Mouse (Mus musculus) kidney, embryonic 14.5 days (tissue): Measurements from ENCODE around the gene Lypla2. TPM values are rescaled to one million over a fixed set of nuclear protein-coding genes. Genes with fewer than 3 reads are reported as not detected.

Experiments
- ATAC-seq: fragments of 200-750 bp; cut with Nextera tagmentation; 2 replicates; pipeline ENCODE4 v1.8.0; 2017; ENCODE audit warnings: moderate number of reproducible peaks, mild to moderate bottlenecking, moderate TSS enrichment, moderate library complexity; ENCODE audit not compliant: low FRiP score, low TSS enrichment
- H3K27ac ChIP-seq: fragments of 300-500 bp; sonication (generic); 2 replicates; pipeline ENCODE4 v1.5.1; 2014; ENCODE audit warnings: low read depth, mild to moderate bottlenecking, low read length, moderate library complexity, mixed read lengths
- H3K27me3 ChIP-seq: fragments of 300-500 bp; sonication (generic); 2 replicates; pipeline ENCODE4 v1.6.1; 2014; ENCODE audit warnings: mild to moderate bottlenecking, low read length; ENCODE audit not compliant: control insufficient read depth, insufficient read depth
- H3K36me3 ChIP-seq: fragments of 300-500 bp; sonication (generic); 2 replicates; pipeline ENCODE4 v1.6.1; 2014; ENCODE audit warnings: low read length, mixed read lengths; ENCODE audit not compliant: control insufficient read depth, insufficient read depth
- H3K4me1 ChIP-seq: fragments of 300-500 bp; sonication (generic); 2 replicates; pipeline ENCODE4 v1.6.1; 2014; ENCODE audit warnings: low read length, mixed read lengths; ENCODE audit not compliant: control insufficient read depth, insufficient read depth
- H3K4me2 ChIP-seq: fragments of 300-500 bp; sonication (generic); replicated peaks from 2 replicates; pipeline ENCODE4 v1.6.1; 2014; ENCODE audit warnings: low read depth, mild to moderate bottlenecking, low read length
- H3K4me3 ChIP-seq: fragments of 300-500 bp; sonication (generic); 2 replicates; pipeline ENCODE4 v1.5.1; 2014; ENCODE audit warnings: mild to moderate bottlenecking, low read length
- H3K9ac ChIP-seq: fragments of 300-500 bp; sonication (generic); 2 replicates; pipeline ENCODE4 v1.6.1; 2014; ENCODE audit warnings: low read depth, mild to moderate bottlenecking, low read length, moderate library complexity
- H3K9me3 ChIP-seq: fragments of 300-500 bp; sonication (generic); 2 replicates; pipeline ENCODE4 v1.6.1; 2016; ENCODE audit warnings: low read length; ENCODE audit not compliant: control insufficient read depth
- WGBS: fragments of 180-500 bp; shearing (Covaris S2); extraction: QIAGEN DNeasy Blood & Tissue Kit; methylation state at CpG from one replicate; pipeline ENCODE4 v1.1.7; 2014; 5-methylcytosine and 5-hydroxymethylcytosine counted together
- polyA plus RNA-seq: library from polyadenylated mRNA; unstranded; fragments of >200 nt; fragmentation: Nextera tagmentation; extraction: Ambion mirVana; gene quantifications from 2 replicates; pipeline ENCODE4 v1.2.1, GENCODE M21; 2014

The Lypla2 gene
- 133 and 140 TPM in 2 replicates for polyA plus RNA-seq

DNA sequence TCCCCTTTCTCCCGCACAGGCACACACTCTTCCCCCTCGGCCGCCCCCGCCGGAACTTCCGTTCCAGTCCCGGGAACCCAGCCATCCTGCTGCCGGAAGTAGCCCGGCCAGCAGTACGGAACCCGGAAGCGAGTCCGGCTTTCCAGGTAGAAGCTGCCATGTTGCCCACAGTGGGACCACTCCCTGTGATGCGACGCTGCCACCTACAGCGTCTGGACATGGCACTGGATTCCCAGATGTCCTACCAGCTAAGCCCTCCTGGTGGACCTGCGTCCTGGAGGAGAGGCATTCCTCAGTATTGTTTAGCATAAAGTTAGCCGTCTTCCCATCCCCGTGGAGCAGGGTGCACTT is at the start of gene Lypla2:
Gene Lypla2, minus strand, starts transcription at position 71 of the 351 bp plus-strand sequence.
- Histone ChIP-seq H3K27me3 (no peaks in the 10 kb centered on the region), H3K9me3 (no peaks in the 10 kb centered on the region), H3K4me1 (peaks cover 18% of the 10 kb centered on the region; the same call in 1 of the 2 replicates), H3K4me3 (peak within 1 kb of the TSS; percentile 88), H3K9ac (peak within 1 kb of the TSS; percentile 87), H3K27ac (peak within 1 kb of the TSS; percentile 52; the same call in 1 of the 2 replicates), H3K36me3 (peaks cover 58% of the 10 kb centered on the region), H3K4me2 (peak within 1 kb of the TSS; percentile 87)
- 1% methylated on average over 19 of the region's 19 CpGs for WGBS
- ATAC-seq: peak; percentile 74

DNA sequence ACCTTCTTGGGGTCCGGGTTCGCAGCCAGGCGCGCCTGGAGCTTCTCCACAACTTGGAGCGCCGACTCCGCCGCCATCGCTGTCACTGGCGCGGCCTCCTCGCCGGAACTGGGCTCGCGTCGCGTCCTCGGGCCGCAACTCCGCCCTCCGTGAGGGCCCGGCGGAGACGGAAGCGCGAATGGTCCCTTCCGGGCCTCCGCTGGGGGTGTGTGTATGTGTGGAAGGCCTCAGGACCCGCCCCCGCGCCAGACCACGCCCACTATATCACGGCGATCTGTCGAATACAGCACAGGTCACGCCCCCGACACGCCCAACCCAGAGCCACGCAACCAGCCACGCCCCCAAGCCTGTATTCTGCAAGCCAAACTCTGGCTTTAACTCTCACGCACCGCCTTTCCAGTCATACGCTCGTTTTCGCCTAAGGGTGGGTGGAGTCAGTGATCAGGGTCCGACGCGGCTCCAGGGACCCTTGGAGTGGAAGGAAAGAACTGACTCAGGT is 49.2 kb upstream of the Lypla2 start, which contains the start of gene Eloa:
Gene Eloa, minus strand, starts transcription at position 215 of the 499 bp plus-strand sequence.
- H3K9ac ChIP-seq: peak within 1 kb of the TSS; percentile 98
- H3K4me1 ChIP-seq: peaks cover 5% of the 10 kb centered on the region
- no peaks in the 10 kb centered on the region for H3K9me3 ChIP-seq
- H3K4me3 ChIP-seq: peak within 1 kb of the TSS; percentile 99
- H3K36me3 ChIP-seq: no peaks in the 10 kb centered on the region; the same call in 1 of the 2 replicates
- peak within 1 kb of the TSS; percentile 88 for H3K27ac ChIP-seq
- H3K27me3 ChIP-seq: no peaks in the 10 kb centered on the region
- WGBS: under 1% methylated on average over 41 of the region's 48 CpGs
- peak; percentile 99 for ATAC-seq
- H3K4me2 ChIP-seq: peak within 1 kb of the TSS; percentile 85

DNA sequence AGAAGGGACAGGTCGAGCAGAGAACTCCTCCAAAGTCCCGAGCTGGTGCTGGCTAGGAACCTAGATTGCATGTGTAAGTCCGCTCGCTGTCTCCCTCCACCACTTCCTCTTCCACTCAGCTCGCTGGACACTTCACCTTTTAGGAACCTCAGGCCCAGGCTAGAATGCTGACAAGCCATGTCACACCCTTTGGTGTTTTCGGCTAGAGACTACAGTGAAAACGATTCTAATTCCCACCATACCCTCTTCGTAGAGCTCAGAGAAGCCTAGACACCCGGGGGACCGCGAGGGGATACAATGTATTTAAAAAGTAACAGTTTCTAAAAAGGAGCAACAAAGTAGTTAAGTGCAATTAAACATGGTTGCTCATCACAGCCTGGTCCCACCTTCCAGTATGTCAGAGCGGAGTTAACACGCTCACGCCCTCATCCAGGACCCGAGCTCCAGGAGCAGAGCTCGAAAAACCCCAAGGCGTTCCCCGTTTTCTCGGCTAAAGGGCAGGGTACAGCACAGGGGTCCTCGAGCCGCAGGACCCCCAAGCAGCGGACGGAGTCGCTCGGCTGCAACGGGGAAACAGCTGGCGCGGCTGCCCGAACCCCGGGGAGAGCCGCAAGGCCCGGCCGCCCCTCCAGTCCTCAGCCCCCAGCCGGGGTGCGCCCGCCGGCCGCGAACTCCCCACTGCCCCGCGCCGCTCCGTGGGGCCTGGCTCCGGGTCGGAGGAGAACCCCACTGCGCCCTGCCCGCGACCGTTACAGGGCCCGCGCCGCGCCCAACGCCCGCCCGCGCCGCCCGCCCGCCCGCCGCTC is 48.5 kb upstream of the Lypla2 start:
- H3K4me3 ChIP-seq: peak overlapping the region; percentile 99
- H3K27ac ChIP-seq: peak overlapping the region; percentile 88
- H3K36me3 ChIP-seq: no peaks in the 10 kb centered on the region; the same call in 1 of the 2 replicates
- H3K4me2 ChIP-seq: peak overlapping the region; percentile 85
- H3K9me3 ChIP-seq: no peaks in the 10 kb centered on the region
- H3K9ac ChIP-seq: peak overlapping the region; percentile 98
- no peaks in the 10 kb centered on the region for H3K27me3 ChIP-seq
- WGBS: under 1% methylated on average over 56 of the region's 62 CpGs
- peaks cover 5% of the 10 kb centered on the region for H3K4me1 ChIP-seq
- peak; percentile 76 for ATAC-seq

GRCm38 (mm10) chr4:136016059-136016602 is 43.7 kb upstream of the Lypla2 start:
- no peak for ATAC-seq
- no peaks in the 10 kb centered on the region for H3K27me3 ChIP-seq
- H3K4me1 ChIP-seq: peaks cover 5% of the 10 kb centered on the region
- no peak overlapping the region for H3K4me3 ChIP-seq
- H3K36me3 ChIP-seq: peaks cover 25% of the 10 kb centered on the region
- H3K9me3 ChIP-seq: no peaks in the 10 kb centered on the region
- 72% methylated on average over 3 of the region's 3 CpGs for WGBS
- no peak overlapping the region for H3K4me2 ChIP-seq
- no peak overlapping the region for H3K27ac ChIP-seq
- H3K9ac ChIP-seq: no peak overlapping the region

DNA sequence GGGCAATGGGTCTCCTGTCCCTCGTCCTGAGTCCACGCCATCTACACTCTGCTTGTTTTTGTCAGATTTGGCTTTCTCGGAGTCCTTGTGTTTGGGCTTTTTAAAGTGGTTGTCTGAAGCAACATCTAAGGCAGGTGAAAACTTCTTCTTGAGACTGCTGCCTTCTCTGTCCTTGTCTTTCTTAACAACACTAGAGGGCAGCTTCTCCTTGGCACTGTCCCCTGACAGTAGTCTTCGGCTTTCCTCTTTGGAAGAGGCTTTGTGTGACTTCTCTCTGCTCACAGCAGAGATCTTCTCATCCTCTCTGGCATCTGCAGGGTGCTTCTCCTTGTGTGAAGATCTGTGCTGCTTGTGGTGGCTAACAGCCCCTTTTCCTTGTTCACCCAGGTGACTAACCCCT is 38.2 kb upstream of the Lypla2 start:
- no peak overlapping the region for H3K4me3 ChIP-seq
- H3K36me3 ChIP-seq: peaks cover 73% of the 10 kb centered on the region
- H3K9ac ChIP-seq: no peak overlapping the region
- no peaks in the 10 kb centered on the region for H3K4me1 ChIP-seq
- 90% methylated on average over 4 of the region's 4 CpGs for WGBS
- no peaks in the 10 kb centered on the region for H3K9me3 ChIP-seq
- no peak overlapping the region for H3K4me2 ChIP-seq
- H3K27ac ChIP-seq: no peak overlapping the region
- no peaks in the 10 kb centered on the region for H3K27me3 ChIP-seq
- ATAC-seq: no peak

DNA sequence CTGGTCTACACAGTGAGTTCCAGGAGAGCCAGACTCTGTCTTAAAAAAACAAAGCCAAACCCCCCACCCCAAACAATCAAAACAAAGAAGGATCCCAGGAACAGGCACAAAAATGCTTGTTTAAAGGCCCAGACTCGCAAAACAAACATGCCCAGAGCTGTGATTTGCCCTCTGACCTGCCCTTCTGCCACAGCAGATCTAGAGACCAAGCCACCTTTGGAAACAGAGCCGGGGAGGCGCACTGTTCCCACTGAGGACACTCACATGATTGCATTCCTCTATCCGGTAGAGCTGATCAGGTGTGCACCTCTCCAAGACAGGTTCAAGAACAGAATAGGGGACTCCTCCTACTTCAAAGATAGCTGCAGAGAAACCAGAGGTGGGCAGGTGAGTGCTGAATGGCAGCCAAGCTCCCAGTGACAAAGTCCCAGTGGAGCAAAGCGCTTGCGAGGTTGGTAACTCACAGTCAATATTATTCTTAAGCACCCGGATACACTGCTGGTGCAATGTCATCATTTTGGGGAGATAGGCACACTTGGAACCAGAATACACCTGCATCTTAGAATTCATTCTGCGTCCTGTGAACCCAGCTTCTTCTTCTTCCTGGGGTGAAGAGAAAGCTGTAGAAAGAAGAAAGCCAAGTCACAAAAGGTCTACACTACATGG is 36.5 kb upstream of the Lypla2 start:
- Histone ChIP-seq H3K27ac (no peak overlapping the region), H3K4me3 (no peak overlapping the region), H3K27me3 (no peaks in the 10 kb centered on the region), H3K4me1 (no peaks in the 10 kb centered on the region), H3K4me2 (no peak overlapping the region), H3K9me3 (no peaks in the 10 kb centered on the region), H3K9ac (no peak overlapping the region), H3K36me3 (peaks cover 88% of the 10 kb centered on the region)
- ATAC-seq: no peak
- WGBS: 90% methylated on average over 8 of the region's 8 CpGs

DNA sequence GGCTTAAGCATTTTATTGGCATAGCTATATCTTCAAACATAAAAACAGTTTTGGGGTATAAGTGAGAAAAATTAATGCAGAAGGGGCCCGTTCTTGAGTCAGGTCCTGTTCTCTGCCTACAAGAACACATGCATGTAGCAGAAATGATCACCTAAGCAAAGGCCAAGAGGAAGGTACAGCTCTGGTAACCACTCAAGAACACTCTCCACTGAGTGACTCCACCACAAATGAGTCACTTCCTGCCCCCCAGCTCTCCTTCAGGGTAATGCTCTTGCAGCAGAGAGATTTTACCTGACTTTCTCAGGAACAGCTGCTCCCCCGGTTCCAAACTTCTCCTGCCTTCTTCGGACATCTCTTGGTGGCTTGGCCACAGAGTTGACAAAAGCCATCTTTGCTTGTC is 34.4 kb upstream of the Lypla2 start:
- 96% methylated on average over 3 of the region's 3 CpGs for WGBS
- Histone ChIP-seq H3K36me3 (peaks cover 89% of the 10 kb centered on the region), H3K27ac (no peak overlapping the region), H3K27me3 (no peaks in the 10 kb centered on the region), H3K4me3 (no peak overlapping the region), H3K9me3 (no peaks in the 10 kb centered on the region), H3K4me2 (no peak overlapping the region), H3K9ac (no peak overlapping the region), H3K4me1 (no peaks in the 10 kb centered on the region)
- ATAC-seq: no peak

GRCm38 (mm10) chr4:136004921-136005320 is 32.5 kb upstream of the Lypla2 start:
- no peak for ATAC-seq
- WGBS: 91% methylated on average over 2 of the region's 2 CpGs
- Histone ChIP-seq H3K9ac (no peak overlapping the region), H3K4me3 (no peak overlapping the region), H3K4me1 (no peaks in the 10 kb centered on the region), H3K27me3 (no peaks in the 10 kb centered on the region), H3K9me3 (no peaks in the 10 kb centered on the region), H3K4me2 (no peak overlapping the region), H3K27ac (no peak overlapping the region), H3K36me3 (peaks cover 71% of the 10 kb centered on the region)
